Mouse (Mus musculus) monocyte, adult 5-6 weeks (primary cell): ENCODE data around the gene Rhoj. TPM values are rescaled to one million over a fixed set of nuclear protein-coding genes. Genes with fewer than 3 reads are reported as not detected.
"Not testable (repeated sequence)": the region's sequence is repeated elsewhere in the genome, so short reads cannot be mapped to it uniquely, and the experiment has no call there.

Experiments
- ATAC-seq: fragments of 153-309, 156-312 bp; replicated peaks from 2 replicates; pipeline ENCODE4 v1.8.0; 2017; ENCODE audit warnings: mild to moderate bottlenecking; ENCODE audit not compliant: low TSS enrichment, insufficient number of reproducible peaks, severe bottlenecking, poor library complexity, low FRiP score
- total RNA-seq: library from RNA; stranded (forward); fragments of 200-1000, 200-491, 200-594 nt; gene quantifications from 3 replicates; pipeline ENCODE4 v1.2.3, GENCODE M21; 2017

Gene Rhoj
- total RNA-seq, 1 experiment from 2014 or later = 0.29 TPM

- 0 out of 2 replicates have a peak, but pooled peaks have one; percentile 27 for ATAC-seq
Measured at GRCm38 (mm10) chr12:75386731-75387130, 78.6 kb downstream of the Rhoj start.

- no peak for ATAC-seq
Measured at GRCm38 (mm10) chr12:75387156-75387555, 79.0 kb downstream of the Rhoj start.

GRCm38 (mm10) chr12:75387846-75388245, 79.7 kb downstream of the Rhoj start:
- no peak for ATAC-seq

GRCm38 (mm10) chr12:75388521-75388920, 80.4 kb downstream of the Rhoj start:
- ATAC-seq = no peak

- no peak for ATAC-seq
Measured at GRCm38 (mm10) chr12:75389308-75390135, 81.4 kb downstream of the Rhoj start.

- no peak for ATAC-seq
Measured at GRCm38 (mm10) chr12:75391526-75391925, 83.4 kb downstream of the Rhoj start.

- no peak for ATAC-seq
Measured at GRCm38 (mm10) chr12:75394011-75394773, 86.1 kb downstream of the Rhoj start.

- ATAC-seq = no peak
Measured at GRCm38 (mm10) chr12:75396616-75397015, 88.5 kb downstream of the Rhoj start.

GRCm38 (mm10) chr12:75397077-75397476, 89.0 kb downstream of the Rhoj start:
- ATAC-seq = no peak

GRCm38 (mm10) chr12:75412964-75413363, 104.8 kb downstream of the Rhoj start:
- 0 out of 2 replicates have a peak, but pooled peaks have one; percentile 36 for ATAC-seq

GRCm38 (mm10) chr12:75414991-75415390, 106.9 kb downstream of the Rhoj start:
- ATAC-seq = peak; percentile 24

- ATAC-seq = no peak
Measured at GRCm38 (mm10) chr12:75416681-75417080, 108.6 kb downstream of the Rhoj start, which contains the start of gene Gphb5. TSS of gene Gphb5 (minus strand) at chr12:75416781.

GRCm38 (mm10) chr12:75424359-75424758, 116.2 kb downstream of the Rhoj start:
- ATAC-seq = no peak

GRCm38 (mm10) chr12:75424817-75425216, 116.7 kb downstream of the Rhoj start:
- ATAC-seq = no peak

- no peak for ATAC-seq
Measured at GRCm38 (mm10) chr12:75425882-75426281, 117.8 kb downstream of the Rhoj start.

GRCm38 (mm10) chr12:75428719-75429118, 120.6 kb downstream of the Rhoj start:
- ATAC-seq = no peak

GRCm38 (mm10) chr12:75429685-75430396, 121.7 kb downstream of the Rhoj start:
- ATAC-seq = no peak

- ATAC-seq = not testable (repeated sequence)
Measured at GRCm38 (mm10) chr12:75432400-75432799, 124.3 kb downstream of the Rhoj start.

- no peak for ATAC-seq
Measured at GRCm38 (mm10) chr12:75446245-75446644, 138.1 kb downstream of the Rhoj start.
